Mouse (Mus musculus) ES-E14 (cell line): ENCODE measurements at regions not wholly inside any gene's neighbourhood (a gene's known extent, or its start where the extent isn't known, plus 50 kb on each side); places are given as distances from the start of the nearest gene placed in this dataset.

ENCODE experiments used
- HCFC1 ChIP-seq: IDR thresholded peaks from 2 replicates; pipeline ENCODE4 v1.6.1; 2012; ENCODE audit warnings: low read length, inconsistent platforms, borderline replicate concordance; ENCODE audit not compliant: insufficient read depth
- MAFK ChIP-seq: IDR thresholded peaks from 2 replicates; pipeline ENCODE4 v1.6.1; 2014; ENCODE audit warnings: mild to moderate bottlenecking, low read depth, low read length, inconsistent platforms; ENCODE audit not compliant: insufficient read depth
- ZNF384 ChIP-seq: IDR thresholded peaks from 2 replicates; pipeline ENCODE4 v1.6.1; 2012; ENCODE audit warnings: low read depth, low read length, inconsistent platforms

DNA sequence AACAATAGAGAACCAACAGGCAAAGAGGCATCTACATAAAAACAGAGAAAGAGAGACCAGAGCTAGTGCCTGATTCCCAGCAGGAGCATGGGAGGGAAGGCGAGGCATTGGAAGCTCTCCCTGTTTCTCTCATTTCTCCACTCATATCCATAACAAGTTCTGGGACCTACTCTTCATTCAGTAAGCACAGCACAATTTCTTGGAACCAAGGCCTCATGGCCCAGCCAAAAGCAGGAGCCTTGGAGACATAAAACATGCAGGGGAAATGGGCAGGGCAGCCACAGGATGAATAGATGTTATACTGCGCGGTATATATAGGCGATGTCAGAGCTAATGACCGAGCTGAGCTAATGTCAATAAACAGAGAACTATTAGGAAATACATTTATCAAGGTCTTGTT, 214.2 kb downstream of the Srbd1 start:
- no peak for TF ChIP-seq HCFC1
- TF ChIP-seq ZNF384: no peak
- no peak for TF ChIP-seq MAFK
